Mouse (Mus musculus): ENCODE measurements at regions not wholly inside any gene's neighbourhood (a gene's known extent, or its start where the extent isn't known, plus 50 kb on each side); places are given as distances from the start of the nearest gene placed in this dataset.

GRCm38 (mm10) chr8:11909146-11909545 is 68.9 kb downstream of the Tex29 start:
- H3K27me3 ChIP-seq (replicated peaks; ENCODE audit: control insufficient read depth, insufficient read depth, low read length) = peaks cover 5% of the 10 kb centered on the region; the same call in 1 of the 2 replicates
- H3K4me2 ChIP-seq (ENCODE audit: low read depth, low read length) = no peak overlapping the region
- peaks cover 3% of the 10 kb centered on the region for H3K4me1 ChIP-seq (ENCODE audit: control insufficient read depth, insufficient read depth, low read length)
- WGBS = 76% methylated on average over 3 of the region's 3 CpGs
- no peak overlapping the region for H3K27ac ChIP-seq (replicated peaks; ENCODE audit: low read depth, low read length)
- H3K9ac ChIP-seq (ENCODE audit: low read depth, low read length) = no peak overlapping the region
- H3K36me3 ChIP-seq (ENCODE audit: control insufficient read depth, insufficient read depth, low read length) = no peaks in the 10 kb centered on the region
- DNase-seq (ENCODE audit: low spot score) = no peak
- H3K4me3 ChIP-seq (ENCODE audit: low read depth, low read length) = no peak overlapping the region
- ATAC-seq (ENCODE audit: low read depth) = no peak
- no peaks in the 10 kb centered on the region for H3K9me3 ChIP-seq (ENCODE audit: control insufficient read depth, low read length)

- Histone ChIP-seq H3K4me3 (ENCODE audit: low read depth, low read length) (no peak overlapping the region), H3K27ac (replicated peaks; ENCODE audit: low read depth, low read length) (no peak overlapping the region), H3K36me3 (ENCODE audit: control insufficient read depth, insufficient read depth, low read length) (no peaks in the 10 kb centered on the region), H3K9ac (ENCODE audit: low read depth, low read length) (no peak overlapping the region), H3K27me3 (replicated peaks; ENCODE audit: control insufficient read depth, insufficient read depth, low read length) (peaks cover 5% of the 10 kb centered on the region; the same call in 1 of the 2 replicates), H3K4me2 (ENCODE audit: low read depth, low read length) (no peak overlapping the region), H3K9me3 (ENCODE audit: control insufficient read depth, low read length) (no peaks in the 10 kb centered on the region), H3K4me1 (ENCODE audit: control insufficient read depth, insufficient read depth, low read length) (peaks cover 20% of the 10 kb centered on the region)
- 70% methylated on average over 18 of the region's 18 CpGs for WGBS
- ATAC-seq (ENCODE audit: low read depth) (no peak), DNase-seq (ENCODE audit: low spot score) (no peak)
These were observed 71.6 kb downstream of the Tex29 start for GRCm38 (mm10) chr8:11911639-11912450.

- Histone ChIP-seq H3K9ac (ENCODE audit: low read depth, low read length) (no peak overlapping the region), H3K4me2 (ENCODE audit: low read depth, low read length) (no peak overlapping the region), H3K27me3 (replicated peaks; ENCODE audit: control insufficient read depth, insufficient read depth, low read length) (peaks cover 5% of the 10 kb centered on the region; the same call in 1 of the 2 replicates), H3K4me1 (ENCODE audit: control insufficient read depth, insufficient read depth, low read length) (peaks cover 20% of the 10 kb centered on the region), H3K9me3 (ENCODE audit: control insufficient read depth, low read length) (no peaks in the 10 kb centered on the region), H3K36me3 (ENCODE audit: control insufficient read depth, insufficient read depth, low read length) (no peaks in the 10 kb centered on the region), H3K27ac (replicated peaks; ENCODE audit: low read depth, low read length) (no peak overlapping the region), H3K4me3 (ENCODE audit: low read depth, low read length) (no peak overlapping the region)
- WGBS = 59% methylated on average over 17 of the region's 17 CpGs
- DNase-seq (ENCODE audit: low spot score) = no peak
- ATAC-seq (ENCODE audit: low read depth) = no peak
These were observed 72.3 kb downstream of the Tex29 start for GRCm38 (mm10) chr8:11912451-11913128.

- Histone ChIP-seq H3K9me3 (ENCODE audit: control insufficient read depth, low read length) (no peaks in the 10 kb centered on the region), H3K27ac (replicated peaks; ENCODE audit: low read depth, low read length) (no peak overlapping the region), H3K9ac (ENCODE audit: low read depth, low read length) (no peak overlapping the region), H3K4me2 (ENCODE audit: low read depth, low read length) (no peak overlapping the region), H3K36me3 (ENCODE audit: control insufficient read depth, insufficient read depth, low read length) (no peaks in the 10 kb centered on the region), H3K4me1 (ENCODE audit: control insufficient read depth, insufficient read depth, low read length) (peaks cover 20% of the 10 kb centered on the region), H3K4me3 (ENCODE audit: low read depth, low read length) (no peak overlapping the region), H3K27me3 (replicated peaks; ENCODE audit: control insufficient read depth, insufficient read depth, low read length) (peaks cover 5% of the 10 kb centered on the region; the same call in 1 of the 2 replicates)
- DNase-seq (ENCODE audit: low spot score) (no peak), ATAC-seq (ENCODE audit: low read depth) (no peak)
- 60% methylated on average over 12 of the region's 12 CpGs for WGBS
These were observed 73.0 kb downstream of the Tex29 start for GRCm38 (mm10) chr8:11913129-11913900.

GRCm38 (mm10) chr8:11914131-11914530 is 73.9 kb downstream of the Tex29 start:
- H3K27ac ChIP-seq (replicated peaks; ENCODE audit: low read depth, low read length) = no peak overlapping the region
- H3K9ac ChIP-seq (ENCODE audit: low read depth, low read length) = no peak overlapping the region
- 40% methylated on average over 7 of the region's 7 CpGs for WGBS
- H3K4me3 ChIP-seq (ENCODE audit: low read depth, low read length) = no peak overlapping the region
- no peaks in the 10 kb centered on the region for H3K36me3 ChIP-seq (ENCODE audit: control insufficient read depth, insufficient read depth, low read length)
- DNase-seq (ENCODE audit: low spot score) (no peak), ATAC-seq (ENCODE audit: low read depth) (no peak)
- no peaks in the 10 kb centered on the region for H3K9me3 ChIP-seq (ENCODE audit: control insufficient read depth, low read length)
- H3K4me1 ChIP-seq (ENCODE audit: control insufficient read depth, insufficient read depth, low read length) = peaks cover 20% of the 10 kb centered on the region
- H3K27me3 ChIP-seq (replicated peaks; ENCODE audit: control insufficient read depth, insufficient read depth, low read length) = peaks cover 5% of the 10 kb centered on the region; the same call in 1 of the 2 replicates
- H3K4me2 ChIP-seq (ENCODE audit: low read depth, low read length) = peak overlapping the region; percentile 50

GRCm38 (mm10) chr8:11914681-11915474 is 74.6 kb downstream of the Tex29 start:
- H3K4me1 ChIP-seq (ENCODE audit: control insufficient read depth, insufficient read depth, low read length) = peaks cover 20% of the 10 kb centered on the region
- H3K27ac ChIP-seq (replicated peaks; ENCODE audit: low read depth, low read length) = peak overlapping the region; percentile 44; the same call in 1 of the 2 replicates
- 0 out of 2 replicates have a peak overlapping the region, but pooled peaks have one; percentile 0 for H3K4me3 ChIP-seq (ENCODE audit: low read depth, low read length)
- H3K4me2 ChIP-seq (ENCODE audit: low read depth, low read length) = peak overlapping the region; percentile 50
- no peaks in the 10 kb centered on the region for H3K9me3 ChIP-seq (ENCODE audit: control insufficient read depth, low read length)
- H3K27me3 ChIP-seq (replicated peaks; ENCODE audit: control insufficient read depth, insufficient read depth, low read length) = peaks cover 5% of the 10 kb centered on the region; the same call in 1 of the 2 replicates
- peak overlapping the region; percentile 35; the same call in 1 of the 2 replicates for H3K9ac ChIP-seq (ENCODE audit: low read depth, low read length)
- WGBS = 40% methylated on average over 19 of the region's 19 CpGs
- peak; percentile 64; the same call in 1 of the 2 replicates for ATAC-seq (ENCODE audit: low read depth)
- no peaks in the 10 kb centered on the region for H3K36me3 ChIP-seq (ENCODE audit: control insufficient read depth, insufficient read depth, low read length)
- DNase-seq (ENCODE audit: low spot score) = peak; percentile 84

GRCm38 (mm10) chr8:11915721-11916120 is 75.4 kb downstream of the Tex29 start:
- peaks cover 5% of the 10 kb centered on the region; the same call in 1 of the 2 replicates for H3K27me3 ChIP-seq (replicated peaks; ENCODE audit: control insufficient read depth, insufficient read depth, low read length)
- no peaks in the 10 kb centered on the region for H3K36me3 ChIP-seq (ENCODE audit: control insufficient read depth, insufficient read depth, low read length)
- no peaks in the 10 kb centered on the region for H3K9me3 ChIP-seq (ENCODE audit: control insufficient read depth, low read length)
- H3K4me1 ChIP-seq (ENCODE audit: control insufficient read depth, insufficient read depth, low read length) = peaks cover 20% of the 10 kb centered on the region
- DNase-seq (ENCODE audit: low spot score) = no peak
- H3K4me2 ChIP-seq (ENCODE audit: low read depth, low read length) = 0 out of 2 replicates have a peak overlapping the region, but pooled peaks have one; percentile 50
- no peak for ATAC-seq (ENCODE audit: low read depth)
- 90% methylated on average over 11 of the region's 11 CpGs for WGBS
- H3K9ac ChIP-seq (ENCODE audit: low read depth, low read length) = no peak overlapping the region
- H3K4me3 ChIP-seq (ENCODE audit: low read depth, low read length) = no peak overlapping the region
- no peak overlapping the region for H3K27ac ChIP-seq (replicated peaks; ENCODE audit: low read depth, low read length)

Measured in embryonic facial prominence, embryonic 14.5 days (tissue).